Mouse (Mus musculus): ENCODE data around the gene Daw1. TPM values are rescaled to one million over a fixed set of nuclear protein-coding genes. Genes with fewer than 3 reads are reported as not detected.

Gene Daw1
- total RNA-seq, 2 experiments from 2014 or later = not detected

GRCm38 (mm10) chr1:83224423-83224960 lies 64.9 kb downstream of the Daw1 start:
- Histone ChIP-seq H3K27ac (no peak overlapping the region), H3K4me3 (no peak overlapping the region)
- DNase-seq = no peak
- no peak for TF ChIP-seq CTCF (IDR thresholded peaks at IDR 0.05)
- intact Hi-C loops (cut with DNase I) = no loop called here

- no peak for TF ChIP-seq CTCF (IDR thresholded peaks at IDR 0.05)
- intact Hi-C loops (cut with DNase I) = no loop called here
Observed at GRCm38 (mm10) chr1:83227946-83228345, 68.4 kb downstream of the Daw1 start.

GRCm38 (mm10) chr1:83248235-83248746 lies 88.7 kb downstream of the Daw1 start:
- intact Hi-C loops (cut with DNase I) = no loop called here
- no peak for TF ChIP-seq CTCF (IDR thresholded peaks at IDR 0.05)
- no peak overlapping the region for H3K27ac ChIP-seq

More at GRCm38 (mm10) chr1:83227946-83228345, 68.4 kb downstream of the Daw1 start:
- Histone ChIP-seq H3K27ac (no peak overlapping the region), H3K4me3 (no peak overlapping the region)
- DNase-seq = no peak

GRCm38 (mm10) chr1:83251746-83252145 lies 92.2 kb downstream of the Daw1 start:
- H3K27ac ChIP-seq = no peak overlapping the region
- no peak overlapping the region for H3K4me3 ChIP-seq
- no peak for TF ChIP-seq CTCF (IDR thresholded peaks at IDR 0.05)
- DNase-seq = no peak
- intact Hi-C loops (cut with DNase I) = no loop called here

More at GRCm38 (mm10) chr1:83248235-83248746, 88.7 kb downstream of the Daw1 start:
- no peak for DNase-seq
- H3K4me3 ChIP-seq = no peak overlapping the region

Other genes with a start within 250 kb of the Daw1 start
- under 1 TPM in 1 of 2 experiments, not detected in 1; 0.31 TPM for gene A030005L19Rik, start 246.4 kb upstream of the Daw1 start, total RNA-seq (2021)
- not detected for gene A030014E15Rik, start 234.8 kb upstream of the Daw1 start, total RNA-seq (2021)
- not detected for gene Gm6217, start 228.4 kb upstream of the Daw1 start, total RNA-seq (2021)
- gene A030003K21Rik, start 216.4 kb upstream of the Daw1 start, total RNA-seq (2021) = not detected
- gene Gm7544, start 203.7 kb upstream of the Daw1 start, total RNA-seq (2021) = not detected
- not detected for gene Gm47955, start 199.5 kb upstream of the Daw1 start, total RNA-seq (2021)
- gene Gm47959, start 159.2 kb upstream of the Daw1 start, total RNA-seq (2021) = not detected
- gene Slc19a3, start 121.3 kb upstream of the Daw1 start, total RNA-seq (2021) = not detected
- not detected for gene Krtap28-10, start 117.3 kb upstream of the Daw1 start, total RNA-seq (2021)
- gene Gm47969, start 114.8 kb upstream of the Daw1 start, total RNA-seq (2021) = not detected
- not detected for gene A030005K14Rik, start 100.4 kb upstream of the Daw1 start, total RNA-seq (2021)
- gene Krtap28-13, start 98.8 kb upstream of the Daw1 start, total RNA-seq (2021) = not detected
- gene Ccl20, start 43.0 kb upstream of the Daw1 start, total RNA-seq (2021) = not detected
- gene Sphkap, start 248.4 kb downstream of the Daw1 start, total RNA-seq (2021) = under 1 TPM; 0.33 to 0.46 TPM